Mouse (Mus musculus) forebrain, embryonic 10.5 days (tissue): Measurements from ENCODE around the gene Card11. TPM values are rescaled to one million over a fixed set of nuclear protein-coding genes. Genes with fewer than 3 reads are reported as not detected.

Experiments
- DNase-seq: peaks from one replicate; pipeline ENCODE4 v3.0.0-alpha.2; 2017; ENCODE audit warnings: low spot score; ENCODE audit errors: extremely low spot score
- H3K27ac ChIP-seq: fragments of 300-500 bp; sonication (generic); 2 replicates; pipeline ENCODE4 v1.5.1; 2016; ENCODE audit warnings: mild to moderate bottlenecking
- H3K27me3 ChIP-seq: fragments of 300-500 bp; sonication (generic); 2 replicates; pipeline ENCODE4 v1.6.1; 2016; ENCODE audit warnings: mild to moderate bottlenecking; ENCODE audit not compliant: poor library complexity, severe bottlenecking
- H3K36me3 ChIP-seq: fragments of 300-500 bp; sonication (generic); replicated peaks from 2 replicates; pipeline ENCODE4 v1.6.1; 2016; ENCODE audit warnings: mild to moderate bottlenecking, moderate library complexity
- H3K4me1 ChIP-seq: fragments of 300-500 bp; sonication (generic); 2 replicates; pipeline ENCODE4 v1.6.1; 2016
- H3K4me3 ChIP-seq: fragments of 300-500 bp; sonication (generic); 2 replicates; pipeline ENCODE4 v1.5.1; 2016; ENCODE audit warnings: mild to moderate bottlenecking, moderate library complexity
- H3K9me3 ChIP-seq: fragments of 300-500 bp; sonication (generic); 2 replicates; pipeline ENCODE4 v1.6.1; 2016; ENCODE audit warnings: mild to moderate bottlenecking, moderate library complexity
- WGBS: fragments of 180-500 bp; shearing (Covaris S2); methylation state at CpG from one replicate; pipeline ENCODE4 v1.1.7; 2016; 5-methylcytosine and 5-hydroxymethylcytosine counted together
- polyA plus RNA-seq: library from polyadenylated mRNA; unstranded; fragments of >200 nt; fragmentation: Nextera tagmentation; extraction: Ambion mirVana; gene quantifications from 2 replicates; pipeline ENCODE4 v1.2.1, GENCODE M21; 2016

Card11 gene
- polyA plus RNA-seq, 1 experiment from 2014 or later, result not detected

- H3K36me3 ChIP-seq, result no peaks in the 10 kb centered on the region
- DNase-seq, result no peak
- no peaks in the 10 kb centered on the region for H3K4me1 ChIP-seq
- H3K27ac ChIP-seq, result no peak overlapping the region
- no peaks in the 10 kb centered on the region for H3K27me3 ChIP-seq
- peaks cover 16% of the 10 kb centered on the region; the same call in 1 of the 2 replicates for H3K9me3 ChIP-seq
- no peak overlapping the region for H3K4me3 ChIP-seq
- 81% methylated on average over 2 of the region's 2 CpGs for WGBS
Measured at GRCm38 (mm10) chr5:141017927-141018700, 17.7 kb upstream of the Card11 start.

- Histone ChIP-seq H3K4me3 (no peak overlapping the region), H3K36me3 (no peaks in the 10 kb centered on the region), H3K4me1 (no peaks in the 10 kb centered on the region), H3K27me3 (no peaks in the 10 kb centered on the region), H3K27ac (no peak overlapping the region), H3K9me3 (no peaks in the 10 kb centered on the region)
- 58% methylated on average over 1 of the region's 1 CpGs for WGBS
- no peak for DNase-seq
Measured at GRCm38 (mm10) chr5:141016082-141016481, 15.7 kb upstream of the Card11 start.

DNA sequence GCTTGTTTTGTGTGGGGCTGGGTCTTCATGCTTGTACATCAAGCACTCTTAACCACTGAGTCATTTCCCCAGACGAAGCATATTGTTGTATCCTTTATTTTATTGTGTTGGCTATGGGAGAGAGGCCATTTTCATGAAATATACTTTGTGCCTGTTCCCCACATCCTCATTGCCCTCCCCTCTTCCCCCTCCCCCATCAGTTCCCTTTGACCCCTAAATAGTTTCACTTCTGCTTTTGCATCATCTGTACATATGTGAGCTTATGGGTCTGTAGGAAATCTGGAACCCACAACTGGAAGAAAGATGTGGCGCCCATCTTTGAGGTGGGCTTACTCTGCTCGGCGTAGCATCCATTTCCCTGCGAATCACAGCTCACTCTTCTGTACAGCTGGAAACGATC is 13.8 kb upstream of the Card11 start:
- Histone ChIP-seq H3K4me3 (no peak overlapping the region), H3K27ac (no peak overlapping the region), H3K27me3 (no peaks in the 10 kb centered on the region), H3K36me3 (no peaks in the 10 kb centered on the region), H3K4me1 (no peaks in the 10 kb centered on the region), H3K9me3 (no peaks in the 10 kb centered on the region)
- DNase-seq, result no peak
- 93% methylated on average over 6 of the region's 6 CpGs for WGBS

DNA sequence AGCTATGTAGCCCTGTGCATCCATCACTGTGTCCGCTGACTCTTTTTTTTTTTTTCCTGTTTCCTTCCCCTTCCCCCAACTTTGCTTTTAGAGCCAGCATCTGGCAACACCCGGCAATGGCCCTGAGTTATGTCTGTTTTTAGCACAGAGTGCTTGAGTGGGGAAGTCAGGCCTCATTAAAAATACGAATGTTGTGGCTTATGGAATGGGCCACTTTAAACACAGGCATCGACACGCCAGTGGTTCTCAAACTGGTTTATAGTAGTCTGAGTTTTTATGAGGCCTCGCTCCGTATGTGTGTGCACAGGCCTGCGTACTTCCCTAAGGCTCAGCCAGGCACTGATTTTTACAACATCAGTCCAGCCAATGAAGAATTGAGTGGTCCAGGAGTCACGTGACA is 13.1 kb upstream of the Card11 start:
- WGBS, result 92% methylated on average over 9 of the region's 9 CpGs
- H3K9me3 ChIP-seq, result no peaks in the 10 kb centered on the region
- no peak overlapping the region for H3K27ac ChIP-seq
- no peaks in the 10 kb centered on the region for H3K27me3 ChIP-seq
- no peaks in the 10 kb centered on the region for H3K36me3 ChIP-seq
- no peak for DNase-seq
- no peaks in the 10 kb centered on the region for H3K4me1 ChIP-seq
- H3K4me3 ChIP-seq, result no peak overlapping the region

- DNase-seq, result no peak
- no peaks in the 10 kb centered on the region for H3K4me1 ChIP-seq
- WGBS, result 76% methylated on average over 5 of the region's 5 CpGs
- no peaks in the 10 kb centered on the region for H3K27me3 ChIP-seq
- H3K36me3 ChIP-seq, result no peaks in the 10 kb centered on the region
- H3K27ac ChIP-seq, result no peak overlapping the region
- H3K9me3 ChIP-seq, result no peaks in the 10 kb centered on the region
- H3K4me3 ChIP-seq, result no peak overlapping the region
Measured at GRCm38 (mm10) chr5:141005491-141005890, 5.1 kb upstream of the Card11 start.

- H3K4me3 ChIP-seq, result no peak overlapping the region
- no peaks in the 10 kb centered on the region for H3K4me1 ChIP-seq
- no peaks in the 10 kb centered on the region for H3K27me3 ChIP-seq
- 90% methylated on average over 3 of the region's 3 CpGs for WGBS
- H3K36me3 ChIP-seq, result no peaks in the 10 kb centered on the region
- no peak for DNase-seq
- no peaks in the 10 kb centered on the region for H3K9me3 ChIP-seq
- no peak overlapping the region for H3K27ac ChIP-seq
Measured at GRCm38 (mm10) chr5:141004078-141004763, 3.8 kb upstream of the Card11 start.

- 86% methylated on average over 7 of the region's 7 CpGs for WGBS
- Histone ChIP-seq H3K27ac (no peak overlapping the region), H3K9me3 (no peaks in the 10 kb centered on the region), H3K27me3 (no peaks in the 10 kb centered on the region), H3K36me3 (no peaks in the 10 kb centered on the region), H3K4me3 (no peak overlapping the region), H3K4me1 (no peaks in the 10 kb centered on the region)
- no peak for DNase-seq
Measured at GRCm38 (mm10) chr5:140999178-140999672, 1.2 kb downstream of the Card11 start.

GRCm38 (mm10) chr5:140997767-140998166 is 2.6 kb downstream of the Card11 start:
- 86% methylated on average over 4 of the region's 4 CpGs for WGBS
- no peak for DNase-seq

DNA sequence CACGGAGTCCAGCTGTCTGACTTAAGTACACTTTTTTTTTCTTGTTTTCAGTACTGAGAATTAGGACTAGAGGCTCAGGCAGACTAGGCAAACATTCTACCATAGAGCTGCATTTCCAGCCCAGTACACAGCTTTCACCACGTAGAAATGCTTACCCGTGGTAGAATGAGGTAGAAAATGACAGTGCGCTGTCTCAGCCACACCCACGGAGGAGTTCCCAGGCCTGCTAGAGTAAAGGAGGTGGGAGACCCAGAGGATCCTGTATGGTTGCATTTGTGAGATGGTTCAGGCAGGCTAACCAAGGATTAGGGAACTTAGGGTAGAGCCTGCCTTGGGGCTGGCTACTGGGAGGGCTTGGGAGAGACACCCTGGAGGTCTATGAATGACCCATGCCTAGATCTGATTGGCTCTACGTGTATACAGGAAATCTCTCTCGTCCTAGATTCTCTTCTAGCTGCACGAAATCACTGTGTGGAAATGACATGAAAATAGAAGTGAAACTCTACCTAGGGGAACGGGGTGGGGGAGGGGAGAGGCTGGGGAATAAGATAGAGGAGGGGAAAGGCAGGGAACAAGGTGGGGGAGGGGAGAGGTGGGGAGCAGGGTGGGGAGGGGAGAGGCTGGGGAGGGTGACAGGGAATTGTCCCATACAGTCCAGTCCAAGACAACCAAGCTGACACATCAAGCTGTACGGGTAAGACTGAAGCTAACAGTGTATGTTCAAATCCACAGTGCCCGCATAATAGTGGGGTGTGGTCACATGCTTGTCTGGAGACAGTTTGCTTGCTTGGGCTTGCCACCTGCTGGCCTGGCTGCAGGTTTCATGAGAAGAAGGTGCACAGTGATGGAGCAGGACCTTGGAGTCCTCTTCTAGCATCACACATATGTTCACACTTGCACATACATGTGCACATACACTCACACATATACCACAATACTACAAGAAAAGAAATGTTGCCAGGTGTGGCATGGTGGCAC is 8.0 kb downstream of the Card11 start:
- 76% methylated on average over 11 of the region's 11 CpGs for WGBS
- Histone ChIP-seq H3K4me1 (no peaks in the 10 kb centered on the region), H3K36me3 (no peaks in the 10 kb centered on the region), H3K27me3 (no peaks in the 10 kb centered on the region), H3K4me3 (no peak overlapping the region), H3K9me3 (no peaks in the 10 kb centered on the region), H3K27ac (no peak overlapping the region)
- DNase-seq, result no peak

More at GRCm38 (mm10) chr5:140997767-140998166, 2.6 kb downstream of the Card11 start:
- Histone ChIP-seq H3K36me3 (no peaks in the 10 kb centered on the region), H3K4me3 (no peak overlapping the region), H3K4me1 (no peaks in the 10 kb centered on the region), H3K27me3 (no peaks in the 10 kb centered on the region), H3K27ac (no peak overlapping the region), H3K9me3 (no peaks in the 10 kb centered on the region)

DNA sequence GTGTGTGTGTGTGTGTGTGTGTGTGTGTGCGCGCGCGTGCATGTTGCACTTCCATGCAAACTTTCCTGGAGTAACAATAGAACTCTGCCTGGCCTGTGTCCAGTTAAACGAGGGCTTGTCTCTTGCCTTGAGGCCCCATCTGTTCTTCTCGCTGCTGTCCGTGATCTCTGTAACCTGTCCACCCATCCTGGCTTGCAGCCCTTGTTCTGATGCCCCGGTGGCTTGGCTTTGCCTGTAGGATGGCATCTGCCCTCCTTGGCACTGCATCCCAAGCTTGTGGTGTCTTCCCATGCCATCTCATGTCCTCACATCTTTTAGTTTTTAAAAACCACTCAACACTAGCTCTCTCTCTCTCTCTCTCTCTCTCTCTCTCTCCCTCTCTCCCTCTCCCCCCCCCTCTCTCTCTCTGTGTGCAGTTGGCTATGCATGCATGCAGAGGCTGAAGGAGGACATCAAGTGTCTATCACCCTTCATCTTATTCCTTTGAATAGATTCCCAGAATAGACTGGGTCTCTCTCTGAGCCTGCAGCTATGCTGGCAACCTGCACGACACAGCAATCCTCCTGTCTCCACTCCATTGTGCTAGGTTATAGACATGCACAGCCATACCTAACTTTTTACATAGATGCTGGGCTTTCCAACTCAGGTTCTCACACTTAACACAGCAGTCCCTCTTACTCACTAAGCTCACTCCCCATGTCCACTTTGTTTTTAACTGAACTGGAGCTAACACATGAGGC is 14.9 kb downstream of the Card11 start:
- Histone ChIP-seq H3K27me3 (no peaks in the 10 kb centered on the region), H3K4me3 (no peak overlapping the region), H3K4me1 (peaks cover 9% of the 10 kb centered on the region), H3K9me3 (no peaks in the 10 kb centered on the region), H3K36me3 (no peaks in the 10 kb centered on the region), H3K27ac (no peak overlapping the region)
- WGBS, result 90% methylated on average over 9 of the region's 9 CpGs
- no peak for DNase-seq

- 24% methylated on average over 6 of the region's 6 CpGs for WGBS
- H3K4me1 ChIP-seq, result peaks cover 9% of the 10 kb centered on the region
- H3K9me3 ChIP-seq, result peaks cover 10% of the 10 kb centered on the region
- H3K4me3 ChIP-seq, result no peak overlapping the region
- no peaks in the 10 kb centered on the region for H3K36me3 ChIP-seq
- H3K27me3 ChIP-seq, result no peaks in the 10 kb centered on the region
- no peak overlapping the region for H3K27ac ChIP-seq
- DNase-seq, result no peak
Measured at GRCm38 (mm10) chr5:140981370-140981805, 19.0 kb downstream of the Card11 start.

DNA sequence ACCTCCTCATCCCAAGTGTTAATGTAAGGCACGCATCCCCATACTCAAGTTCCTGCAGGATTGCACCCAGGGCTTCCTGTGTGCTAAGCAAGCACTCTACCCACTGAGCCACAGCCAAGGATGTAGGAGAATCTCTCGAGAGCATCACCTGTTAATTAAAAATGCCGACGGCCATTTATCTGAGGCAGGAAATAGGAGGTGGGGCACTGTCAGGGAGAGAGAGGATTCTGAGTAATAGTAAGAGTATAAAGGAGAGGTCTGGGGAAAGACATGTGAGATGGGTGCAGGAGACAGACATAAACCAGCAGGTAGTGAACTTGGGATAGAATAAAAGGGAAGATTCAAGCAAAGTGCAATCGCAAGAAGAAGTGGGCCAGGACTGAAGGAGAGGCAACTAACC is 19.6 kb downstream of the Card11 start:
- Histone ChIP-seq H3K27ac (no peak overlapping the region), H3K36me3 (no peaks in the 10 kb centered on the region), H3K4me3 (no peak overlapping the region), H3K4me1 (peaks cover 9% of the 10 kb centered on the region), H3K9me3 (peaks cover 10% of the 10 kb centered on the region), H3K27me3 (no peaks in the 10 kb centered on the region)
- DNase-seq, result no peak
- 85% methylated on average over 5 of the region's 5 CpGs for WGBS
